Mouse (Mus musculus) right cerebral cortex, postnatal 36 days (tissue): ENCODE data around the gene Uap1l1.
A peak's percentile ranks its signal among the peaks of the same experiment; 100 is the strongest.
"Not testable (repeated sequence)": the region's sequence is repeated elsewhere in the genome, so short reads cannot be mapped to it uniquely, and the experiment has no call there.

Experiments
- DNase-seq, 2 experiments: peaks; one replicate each; pipeline ENCODE4 v3.0.0; 2022; ENCODE audit warnings: low spot score in 2 of 2, mixed read lengths in 1 of 2

Uap1l1 gene

GRCm38 (mm10) chr2:25365091-25365761 is at the start of gene Uap1l1:
Uap1l1 (minus strand) TSS chr2:25365682.
- peak; percentile 36 to 48 for DNase-seq

- not testable (repeated sequence) for DNase-seq
These were observed 48.0 kb upstream of the Uap1l1 start for GRCm38 (mm10) chr2:25413436-25413835.

GRCm38 (mm10) chr2:25408908-25409307 is 43.4 kb upstream of the Uap1l1 start:
- no peak for DNase-seq

- no peak for DNase-seq
These were observed 38.5 kb upstream of the Uap1l1 start for GRCm38 (mm10) chr2:25403994-25404393.

GRCm38 (mm10) chr2:25402972-25403601 is 37.6 kb upstream of the Uap1l1 start:
- DNase-seq: peak; percentile 89 to 92

- peak; percentile 46 to 56 for DNase-seq
These were observed 37.0 kb upstream of the Uap1l1 start for GRCm38 (mm10) chr2:25402377-25402971.

GRCm38 (mm10) chr2:25400764-25401163 is 35.3 kb upstream of the Uap1l1 start:
- DNase-seq: peak in 1 of 2 experiments; percentile 39

- no peak for DNase-seq
These were observed 34.8 kb upstream of the Uap1l1 start for GRCm38 (mm10) chr2:25400291-25400690.

GRCm38 (mm10) chr2:25399051-25399450 is 33.6 kb upstream of the Uap1l1 start, which contains the start of gene Npdc1:
Npdc1 (plus strand) TSS chr2:25399351.
- DNase-seq: no peak

GRCm38 (mm10) chr2:25398065-25398464 is 32.6 kb upstream of the Uap1l1 start:
- DNase-seq: no peak

- DNase-seq: no peak
These were observed 31.5 kb upstream of the Uap1l1 start for GRCm38 (mm10) chr2:25397010-25397409.

GRCm38 (mm10) chr2:25396597-25396983 is 31.1 kb upstream of the Uap1l1 start:
- no peak for DNase-seq

GRCm38 (mm10) chr2:25395721-25396596 is 30.5 kb upstream of the Uap1l1 start, which contains the start of gene Entpd2:
Entpd2 (plus strand) TSS chr2:25395874.
- no peak for DNase-seq

- DNase-seq: no peak
These were observed 29.1 kb upstream of the Uap1l1 start for GRCm38 (mm10) chr2:25394281-25395221.

- DNase-seq: no peak
These were observed 25.8 kb upstream of the Uap1l1 start for GRCm38 (mm10) chr2:25391266-25391665.

GRCm38 (mm10) chr2:25384492-25384891 is 19.0 kb upstream of the Uap1l1 start:
- no peak for DNase-seq

- no peak for DNase-seq
These were observed 11.1 kb upstream of the Uap1l1 start for GRCm38 (mm10) chr2:25376589-25376988.

GRCm38 (mm10) chr2:25373431-25373830 is 7.9 kb upstream of the Uap1l1 start:
- no peak for DNase-seq

GRCm38 (mm10) chr2:25372644-25373391 is 7.3 kb upstream of the Uap1l1 start:
- no peak for DNase-seq
